Mouse (Mus musculus): ENCODE data around the gene Cd81. TPM values are rescaled to one million over a fixed set of nuclear protein-coding genes. Genes with fewer than 3 reads are reported as not detected.

Gene Cd81
- polyA plus RNA-seq, 1 experiment from 2014 or later = 445 TPM

GRCm38 (mm10) chr7:143086366-143086765, 33.8 kb downstream of the Cd81 start:
- H3K36me3 ChIP-seq = no peaks in the 10 kb centered on the region
- WGBS = 48% methylated on average over 2 of the region's 2 CpGs
- no peak overlapping the region for H3K4me3 ChIP-seq
- no peak overlapping the region for H3K27ac ChIP-seq (replicated peaks)
- no peaks in the 10 kb centered on the region for H3K27me3 ChIP-seq
- H3K9ac ChIP-seq = no peak overlapping the region
- no peak overlapping the region for H3K4me2 ChIP-seq
- ATAC-seq (ENCODE audit: low FRiP score, low read depth) = no peak
- H3K9me3 ChIP-seq = no peaks in the 10 kb centered on the region
- 0 out of 2 replicates have a peak, but pooled peaks cover 5% of the 10 kb centered on the region for H3K4me1 ChIP-seq (replicated peaks)

- Histone ChIP-seq H3K4me3 (no peak overlapping the region), H3K4me1 (replicated peaks) (0 out of 2 replicates have a peak, but pooled peaks cover 5% of the 10 kb centered on the region), H3K9me3 (no peaks in the 10 kb centered on the region), H3K27ac (replicated peaks) (no peak overlapping the region), H3K9ac (no peak overlapping the region), H3K36me3 (no peaks in the 10 kb centered on the region), H3K4me2 (no peak overlapping the region), H3K27me3 (no peaks in the 10 kb centered on the region)
- 34% methylated on average over 4 of the region's 4 CpGs for WGBS
- ATAC-seq (ENCODE audit: low FRiP score, low read depth) = peak; percentile 76
Measured at GRCm38 (mm10) chr7:143087070-143087579, 34.6 kb downstream of the Cd81 start.

- H3K27ac ChIP-seq (replicated peaks) = no peak overlapping the region
- H3K9ac ChIP-seq = no peak overlapping the region
- no peaks in the 10 kb centered on the region for H3K9me3 ChIP-seq
- H3K36me3 ChIP-seq = no peaks in the 10 kb centered on the region
- ATAC-seq (ENCODE audit: low FRiP score, low read depth) = no peak
- H3K27me3 ChIP-seq = no peaks in the 10 kb centered on the region
- WGBS = 82% methylated on average over 3 of the region's 3 CpGs
- H3K4me1 ChIP-seq (replicated peaks) = no peaks in the 10 kb centered on the region
- no peak overlapping the region for H3K4me2 ChIP-seq
- no peak overlapping the region for H3K4me3 ChIP-seq
Measured at GRCm38 (mm10) chr7:143093847-143094246, 41.3 kb downstream of the Cd81 start.

- Histone ChIP-seq H3K9me3 (no peaks in the 10 kb centered on the region), H3K27me3 (no peaks in the 10 kb centered on the region), H3K4me2 (no peak within 1 kb of the TSS), H3K36me3 (no peaks in the 10 kb centered on the region), H3K27ac (replicated peaks) (no peak within 1 kb of the TSS), H3K9ac (no peak within 1 kb of the TSS), H3K4me1 (replicated peaks) (no peaks in the 10 kb centered on the region), H3K4me3 (no peak within 1 kb of the TSS)
- ATAC-seq (ENCODE audit: low FRiP score, low read depth) = no peak
- WGBS = 46% methylated on average over 10 of the region's 10 CpGs
Measured at GRCm38 (mm10) chr7:143094592-143095553, 42.3 kb downstream of the Cd81 start, which contains the start of gene Trpm5. Gene Trpm5, minus strand, starts transcription at chr7:143094642.

- Histone ChIP-seq H3K9me3 (no peaks in the 10 kb centered on the region), H3K4me1 (replicated peaks) (no peaks in the 10 kb centered on the region), H3K36me3 (no peaks in the 10 kb centered on the region), H3K9ac (no peak overlapping the region), H3K4me3 (no peak overlapping the region), H3K27me3 (no peaks in the 10 kb centered on the region), H3K27ac (replicated peaks) (no peak overlapping the region), H3K4me2 (no peak overlapping the region)
- no peak for ATAC-seq (ENCODE audit: low FRiP score, low read depth)
- 52% methylated on average over 1 of the region's 1 CpGs for WGBS
Measured at GRCm38 (mm10) chr7:143095554-143095907, 43.0 kb downstream of the Cd81 start.

GRCm38 (mm10) chr7:143100759-143101158, 48.2 kb downstream of the Cd81 start:
- H3K4me3 ChIP-seq = no peak overlapping the region
- no peak overlapping the region for H3K9ac ChIP-seq
- no peaks in the 10 kb centered on the region for H3K36me3 ChIP-seq
- no peak overlapping the region for H3K4me2 ChIP-seq
- H3K9me3 ChIP-seq = no peaks in the 10 kb centered on the region
- no peak for ATAC-seq (ENCODE audit: low FRiP score, low read depth)
- 70% methylated on average over 4 of the region's 4 CpGs for WGBS
- H3K27ac ChIP-seq (replicated peaks) = no peak overlapping the region
- no peaks in the 10 kb centered on the region for H3K4me1 ChIP-seq (replicated peaks)
- peaks cover 9% of the 10 kb centered on the region for H3K27me3 ChIP-seq

- ATAC-seq (ENCODE audit: low FRiP score, low read depth) = no peak
- H3K27me3 ChIP-seq = peaks cover 48% of the 10 kb centered on the region
- WGBS = 61% methylated on average over 11 of the region's 11 CpGs
- H3K9ac ChIP-seq = no peak overlapping the region
- H3K27ac ChIP-seq (replicated peaks) = no peak overlapping the region
- no peaks in the 10 kb centered on the region for H3K9me3 ChIP-seq
- no peaks in the 10 kb centered on the region for H3K36me3 ChIP-seq
- peaks cover 9% of the 10 kb centered on the region for H3K4me1 ChIP-seq (replicated peaks)
- no peak overlapping the region for H3K4me2 ChIP-seq
- no peak overlapping the region for H3K4me3 ChIP-seq
Measured at GRCm38 (mm10) chr7:143105258-143105897, 52.8 kb downstream of the Cd81 start.

GRCm38 (mm10) chr7:143106062-143106461, 53.5 kb downstream of the Cd81 start, which contains the start of gene Kcnq1:
Gene Kcnq1, plus strand, starts transcription at chr7:143106362.
- Histone ChIP-seq H3K4me1 (replicated peaks) (peaks cover 9% of the 10 kb centered on the region), H3K36me3 (no peaks in the 10 kb centered on the region), H3K4me2 (peak within 1 kb of the TSS; percentile 55), H3K27ac (replicated peaks) (no peak within 1 kb of the TSS), H3K27me3 (peaks cover 48% of the 10 kb centered on the region), H3K4me3 (peak within 1 kb of the TSS; percentile 30), H3K9ac (no peak within 1 kb of the TSS), H3K9me3 (no peaks in the 10 kb centered on the region)
- 72% methylated on average over 4 of the region's 4 CpGs for WGBS
- no peak for ATAC-seq (ENCODE audit: low FRiP score, low read depth)

GRCm38 (mm10) chr7:143106672-143107465, 54.3 kb downstream of the Cd81 start:
- H3K27me3 ChIP-seq = peaks cover 48% of the 10 kb centered on the region
- H3K4me1 ChIP-seq (replicated peaks) = peaks cover 9% of the 10 kb centered on the region
- ATAC-seq (ENCODE audit: low FRiP score, low read depth) = no peak
- H3K9me3 ChIP-seq = no peaks in the 10 kb centered on the region
- no peak overlapping the region for H3K27ac ChIP-seq (replicated peaks)
- H3K36me3 ChIP-seq = no peaks in the 10 kb centered on the region
- WGBS = 8% methylated on average over 49 of the region's 57 CpGs
- no peak overlapping the region for H3K9ac ChIP-seq
- peak overlapping the region; percentile 55 for H3K4me2 ChIP-seq
- peak overlapping the region; percentile 30 for H3K4me3 ChIP-seq

- ATAC-seq (ENCODE audit: low FRiP score, low read depth) = no peak
Measured at GRCm38 (mm10) chr7:143108200-143108599, 55.7 kb downstream of the Cd81 start.

GRCm38 (mm10) chr7:143108996-143109660, 56.6 kb downstream of the Cd81 start:
- Histone ChIP-seq H3K9ac (no peak overlapping the region), H3K4me2 (no peak overlapping the region), H3K36me3 (no peaks in the 10 kb centered on the region), H3K27ac (replicated peaks) (no peak overlapping the region), H3K9me3 (no peaks in the 10 kb centered on the region), H3K4me3 (no peak overlapping the region), H3K27me3 (peaks cover 48% of the 10 kb centered on the region), H3K4me1 (replicated peaks) (peaks cover 9% of the 10 kb centered on the region)
- WGBS = 34% methylated on average over 3 of the region's 3 CpGs
- no peak for ATAC-seq (ENCODE audit: low FRiP score, low read depth)

More at GRCm38 (mm10) chr7:143108200-143108599, 55.7 kb downstream of the Cd81 start:
- no peaks in the 10 kb centered on the region for H3K36me3 ChIP-seq
- WGBS = 47% methylated on average over 5 of the region's 5 CpGs
- H3K9ac ChIP-seq = no peak overlapping the region
- H3K27me3 ChIP-seq = peaks cover 48% of the 10 kb centered on the region
- H3K4me2 ChIP-seq = no peak overlapping the region
- H3K4me3 ChIP-seq = no peak overlapping the region
- H3K9me3 ChIP-seq = no peaks in the 10 kb centered on the region
- peaks cover 9% of the 10 kb centered on the region for H3K4me1 ChIP-seq (replicated peaks)
- no peak overlapping the region for H3K27ac ChIP-seq (replicated peaks)
